In genomic region chr8:94702844-94703813, GRCm38 (mm10) we compare ENCODE assay signal across 8 mouse cellular contexts. TPM values are rescaled to one million over a fixed set of nuclear protein-coding genes. Genes with fewer than 3 reads are reported as not detected.
DNase-seq lines count a peak whose midpoint lies in the region; ATAC-seq and TF ChIP-seq lines count a peak whose summit lies in the region.

No protein-coding gene starts in this region.

- peak overlapping the region; percentile 42; the same call in 1 of the 2 replicates for H3K9ac ChIP-seq in heart, embryonic 12.5 days
- peak overlapping the region; percentile 53; the same call in 1 of the 2 replicates for H3K9ac ChIP-seq in kidney, embryonic 16.5 days (replicated peaks; ENCODE audit: low read length)
- H3K9ac ChIP-seq in liver, embryonic 11.5 days (ENCODE audit: low read depth, low read length) = peak overlapping the region; percentile 61
- peak overlapping the region; percentile 39; the same call in 1 of the 2 replicates for H3K9ac ChIP-seq in stomach, embryonic 15.5 days

- no peak overlapping the region for H3K27ac ChIP-seq in heart, embryonic 12.5 days (ENCODE audit: poor library complexity, severe bottlenecking)
- peak overlapping the region; percentile 38; the same call in 1 of the 2 replicates for H3K27ac ChIP-seq in kidney, embryonic 16.5 days (ENCODE audit: low read length)
- no peak overlapping the region; the same call in 1 of the 2 replicates for H3K27ac ChIP-seq in liver, embryonic 11.5 days (ENCODE audit: low read depth, low read length)
- peak overlapping the region; percentile 61 for H3K27ac ChIP-seq in stomach, embryonic 15.5 days

- under 1% methylated on average over 35 of the region's 35 CpGs for WGBS in heart, embryonic 12.5 days
- WGBS in kidney, embryonic 16.5 days = under 1% methylated on average over 35 of the region's 35 CpGs
- under 1% methylated on average over 35 of the region's 35 CpGs for WGBS in liver, embryonic 11.5 days
- under 1% methylated on average over 35 of the region's 35 CpGs for WGBS in stomach, embryonic 15.5 days

- DNase-seq in CD4-positive helper T cell, adult 2 months (ENCODE audit: low read depth, low spot score) = peak; percentile 86
- peak; percentile 91 for DNase-seq in brain, adult 2 months (ENCODE audit: low read depth, low spot score)
- DNase-seq in liver, embryonic 11.5 days (ENCODE audit: low spot score) = peak; percentile 86

- H3K4me3 ChIP-seq in heart, embryonic 12.5 days = peak overlapping the region; percentile 52
- peak overlapping the region; percentile 66 for H3K4me3 ChIP-seq in kidney, embryonic 16.5 days (ENCODE audit: low read length)
- peak overlapping the region; percentile 66 for H3K4me3 ChIP-seq in liver, embryonic 11.5 days (ENCODE audit: low read depth, low read length)
- peak overlapping the region; percentile 42 for H3K4me3 ChIP-seq in myocyte
- H3K4me3 ChIP-seq in stomach, embryonic 15.5 days (replicated peaks) = peak overlapping the region; percentile 54

- no peak for TF ChIP-seq POLR2A in myocyte (IDR thresholded peaks at IDR 0.05; ENCODE audit: insufficient read length, low read depth)

- ATAC-seq in erythroblast, adult 5-6 weeks (replicated peaks; ENCODE audit: low FRiP score, poor library complexity, severe bottlenecking) = peak; percentile 69
- ATAC-seq in heart, embryonic 12.5 days (ENCODE audit: insufficient number of reproducible peaks, low FRiP score) = peak; percentile 88
- ATAC-seq in kidney, embryonic 16.5 days (ENCODE audit: low FRiP score, low TSS enrichment) = peak; percentile 82
- ATAC-seq in liver, embryonic 11.5 days (replicated peaks; ENCODE audit: low FRiP score) = peak; percentile 91
- peak; percentile 80 for ATAC-seq in stomach, embryonic 15.5 days (ENCODE audit: insufficient read depth, low FRiP score, low read depth)

- no peaks in the 10 kb centered on the region for H3K36me3 ChIP-seq in heart, embryonic 12.5 days
- H3K36me3 ChIP-seq in kidney, embryonic 16.5 days (ENCODE audit: insufficient read depth, low read length) = no peaks in the 10 kb centered on the region
- H3K36me3 ChIP-seq in liver, embryonic 11.5 days (ENCODE audit: control insufficient read depth, insufficient read depth, low read length) = no peaks in the 10 kb centered on the region
- no peaks in the 10 kb centered on the region for H3K36me3 ChIP-seq in myocyte (ENCODE audit: control insufficient read depth, insufficient read depth)
- H3K36me3 ChIP-seq in stomach, embryonic 15.5 days = no peaks in the 10 kb centered on the region

- H3K4me2 ChIP-seq in heart, embryonic 12.5 days = peak overlapping the region; percentile 65
- peak overlapping the region; percentile 68 for H3K4me2 ChIP-seq in kidney, embryonic 16.5 days (replicated peaks; ENCODE audit: low read depth, low read length)
- H3K4me2 ChIP-seq in liver, embryonic 11.5 days = peak overlapping the region; percentile 76
- peak overlapping the region; percentile 81 for H3K4me2 ChIP-seq in myocyte (ENCODE audit: low read depth)
- H3K4me2 ChIP-seq in stomach, embryonic 15.5 days = peak overlapping the region; percentile 69

- peaks cover 28% of the 10 kb centered on the region for H3K4me1 ChIP-seq in heart, embryonic 12.5 days (replicated peaks)
- H3K4me1 ChIP-seq in kidney, embryonic 16.5 days (ENCODE audit: insufficient read depth, low read length) = no peaks in the 10 kb centered on the region
- H3K4me1 ChIP-seq in liver, embryonic 11.5 days (replicated peaks; ENCODE audit: control insufficient read depth, insufficient read depth, low read length) = peaks cover 3% of the 10 kb centered on the region; the same call in 1 of the 2 replicates
- peaks cover 7% of the 10 kb centered on the region; the same call in 1 of the 2 replicates for H3K4me1 ChIP-seq in stomach, embryonic 15.5 days

- H3K27me3 ChIP-seq in heart, embryonic 12.5 days (replicated peaks) = peaks cover 13% of the 10 kb centered on the region
- H3K27me3 ChIP-seq in kidney, embryonic 16.5 days (ENCODE audit: insufficient read depth, low read length) = peaks cover under 1% of the 10 kb centered on the region; the same call in 1 of the 2 replicates
- peaks cover under 1% of the 10 kb centered on the region for H3K27me3 ChIP-seq in liver, embryonic 11.5 days (replicated peaks; ENCODE audit: control insufficient read depth, insufficient read depth, low read length)
- peaks cover 1% of the 10 kb centered on the region for H3K27me3 ChIP-seq in myocyte (ENCODE audit: control insufficient read depth, insufficient read depth, insufficient read length)
- H3K27me3 ChIP-seq in stomach, embryonic 15.5 days (replicated peaks) = no peaks in the 10 kb centered on the region

- H3ac ChIP-seq in myocyte (ENCODE audit: control insufficient read depth, insufficient read length) = no peak overlapping the region

- no peaks in the 10 kb centered on the region for H3K9me3 ChIP-seq in heart, embryonic 12.5 days (replicated peaks)
- no peaks in the 10 kb centered on the region for H3K9me3 ChIP-seq in kidney, embryonic 16.5 days (ENCODE audit: low read length)
- H3K9me3 ChIP-seq in liver, embryonic 11.5 days (ENCODE audit: control insufficient read depth, low read length) = no peaks in the 10 kb centered on the region
- H3K9me3 ChIP-seq in stomach, embryonic 15.5 days = no peaks in the 10 kb centered on the region

- H3K79me2 ChIP-seq in myocyte (ENCODE audit: control insufficient read depth, insufficient read depth) = no peaks in the 10 kb centered on the region

TF ChIP-seq in myocyte, 11 proteins besides CTCF, POLR2A, EP300 and RAD21:
- no peak for TF ChIP-seq MYOD1 (IDR thresholded peaks at IDR 0.05; ENCODE audit: control insufficient read depth in 1 of 3, insufficient read length in 2 of 3, low read depth in 2 of 3)
- no peak for TF ChIP-seq REST (IDR thresholded peaks at IDR 0.05; ENCODE audit: insufficient read depth, insufficient read length)
- no peak for TF ChIP-seq TCF12 (IDR thresholded peaks at IDR 0.05; ENCODE audit: insufficient read depth, poor library complexity, severe bottlenecking)
- TF ChIP-seq TCF3 (IDR thresholded peaks at IDR 0.05; ENCODE audit: insufficient read length, low read depth) = no peak
- no peak for TF ChIP-seq MAX (IDR thresholded peaks at IDR 0.05; ENCODE audit: low read depth)
- TF ChIP-seq CEBPB (IDR thresholded peaks at IDR 0.05; ENCODE audit: insufficient read depth, poor library complexity, severe bottlenecking) = no peak
- TF ChIP-seq MYOG (IDR thresholded peaks at IDR 0.05; ENCODE audit: control insufficient read depth in 1 of 3, insufficient read depth in 1 of 3, insufficient read length in 2 of 3, low read depth in 2 of 3) = no peak
- TF ChIP-seq POLR2AphosphoS2 (IDR thresholded peaks at IDR 0.05; ENCODE audit: insufficient read length, low read depth) = no peak
- TF ChIP-seq E2F4 (IDR thresholded peaks at IDR 0.05; ENCODE audit: insufficient read depth) = no peak

RNA-seq across cellular contexts. Expression of gene Pllp, which starts 7.1 kb away (rescaled TPM):
- total RNA-seq in erythroblast, adult 5-6 weeks (2015; ENCODE audit: low replicate concordance) = not detected in 2 replicates
- total RNA-seq in erythroblast, adult 5-6 weeks (2017; ENCODE audit: low replicate concordance) = not detected in 2 replicates
- polyA plus RNA-seq in heart, embryonic 12.5 days (2016; fragmentation: Nextera tagmentation; extraction: Ambion mirVana) = 0.13 TPM in 1 of 2 replicates, not detected in the other
- 19.6 and 20.8 TPM in 2 replicates for polyA plus RNA-seq in kidney, embryonic 16.5 days (2015; fragmentation: Nextera tagmentation; extraction: Ambion mirVana)
- 3.4 and 4.5 TPM in 2 replicates for polyA plus RNA-seq in liver, embryonic 11.5 days (2014; fragmentation: Nextera tagmentation; extraction: Ambion mirVana)
- 0.02 TPM for polyA plus RNA-seq in myocyte (2012; fragmentation: generic; extraction: Trizol)
- 71.7 and 79.4 TPM in 2 replicates for polyA plus RNA-seq in stomach, embryonic 15.5 days (2015; fragmentation: Nextera tagmentation; extraction: Ambion mirVana)

RNA-seq across cellular contexts. Expression of gene Arl2bp, which starts 36.7 kb away (rescaled TPM):
- 16.1 and 18.0 TPM in 2 replicates for total RNA-seq in erythroblast, adult 5-6 weeks (2015; ENCODE audit: low replicate concordance)
- total RNA-seq in erythroblast, adult 5-6 weeks (2017; ENCODE audit: low replicate concordance) = 27.9 and 32.5 TPM in 2 replicates
- polyA plus RNA-seq in heart, embryonic 12.5 days (2016; fragmentation: Nextera tagmentation; extraction: Ambion mirVana) = 129 and 142 TPM in 2 replicates
- polyA plus RNA-seq in kidney, embryonic 16.5 days (2015; fragmentation: Nextera tagmentation; extraction: Ambion mirVana) = 133 and 135 TPM in 2 replicates
- polyA plus RNA-seq in liver, embryonic 11.5 days (2014; fragmentation: Nextera tagmentation; extraction: Ambion mirVana) = 28.8 and 33.5 TPM in 2 replicates
- polyA plus RNA-seq in myocyte (2012; fragmentation: generic; extraction: Trizol) = 67.4 TPM
- polyA plus RNA-seq in stomach, embryonic 15.5 days (2015; fragmentation: Nextera tagmentation; extraction: Ambion mirVana) = 129 and 137 TPM in 2 replicates

RNA-seq across cellular contexts. Expression of gene Ccl22, which starts 42.3 kb away (rescaled TPM):
- 1.0 and 2.5 TPM in 2 replicates for total RNA-seq in erythroblast, adult 5-6 weeks (2015; ENCODE audit: low replicate concordance)
- total RNA-seq in erythroblast, adult 5-6 weeks (2017; ENCODE audit: low replicate concordance) = 0.68 and 1.4 TPM in 2 replicates
- not detected in 2 replicates for polyA plus RNA-seq in heart, embryonic 12.5 days (2016; fragmentation: Nextera tagmentation; extraction: Ambion mirVana)
- polyA plus RNA-seq in kidney, embryonic 16.5 days (2015; fragmentation: Nextera tagmentation; extraction: Ambion mirVana) = not detected in 2 replicates
- polyA plus RNA-seq in liver, embryonic 11.5 days (2014; fragmentation: Nextera tagmentation; extraction: Ambion mirVana) = not detected in 2 replicates
- not detected for polyA plus RNA-seq in myocyte (2012; fragmentation: generic; extraction: Trizol)
- polyA plus RNA-seq in stomach, embryonic 15.5 days (2015; fragmentation: Nextera tagmentation; extraction: Ambion mirVana) = not detected in 2 replicates

Comparison
In these comparisons a context has a peak if more than half of its experiments do, and no peak if none do; other contexts are left out.
1. H3K27ac ChIP-seq: peak in kidney, embryonic 16.5 days (single experiment) and stomach, embryonic 15.5 days (single experiment); none in heart, embryonic 12.5 days (single experiment) and liver, embryonic 11.5 days (single experiment).
2. Peak in every context shown above with its lines, with median percentiles within 50 percentile points of each other: DNase-seq, ATAC-seq, H3K4me2 ChIP-seq, H3K4me3 ChIP-seq and H3K9ac ChIP-seq.